10 mouse cellular contexts compared by ENCODE assay signal in genomic region chr15:32568181-32568857, GRCm38 (mm10).
A peak's percentile ranks its signal among the peaks of the same experiment; 100 is the strongest.
DNase-seq lines count a peak whose midpoint lies in the region; ATAC-seq and TF ChIP-seq lines count a peak whose summit lies in the region.
"Had no signal": no experiment of that assay in that cellular context is flagged by ENCODE, and none has a peak within 500 bp of the region (broad histone marks: within the 10 kb centered on the region; RNA-seq: fewer than 3 reads in every experiment).

No protein-coding gene starts in this region.

- 0 out of 2 replicates have a peak overlapping the region, but pooled peaks have one; percentile 2 for H3K4me2 ChIP-seq in forebrain, embryonic 12.5 days
- no peak overlapping the region for H3K4me2 ChIP-seq in midbrain, postnatal 0 days (ENCODE audit: low read depth, low read length, poor library complexity, severe bottlenecking)
- H3K4me2 ChIP-seq: embryonic facial prominence, embryonic 13.5 days; liver, embryonic 15.5 days had no signal

- DNase-seq in forebrain, embryonic 10.5 days (ENCODE audit: extremely low spot score, low spot score) = no peak
- DNase-seq in left cerebral cortex, adult 18-20 months (ENCODE audit: low spot score in 2 of 2) = peak; percentile 6 to 17
- DNase-seq in left cerebral cortex, postnatal 36 days (ENCODE audit: low spot score in 2 of 2) = no peak
- peak; percentile 40 for DNase-seq in cerebellum, adult 8-10 months
- peak; percentile 34 for DNase-seq in midbrain, postnatal 0 days (ENCODE audit: low spot score)
- DNase-seq in gastrocnemius, postnatal 14 days = no peak

- peak overlapping the region; percentile 59; the same call in 1 of the 2 replicates for H3K27ac ChIP-seq in forebrain, embryonic 12.5 days
- H3K27ac ChIP-seq in forebrain, embryonic 10.5 days = no peak overlapping the region
- no peak overlapping the region for H3K27ac ChIP-seq in midbrain, postnatal 0 days (ENCODE audit: low read depth, low read length)
- H3K27ac ChIP-seq: embryonic facial prominence, embryonic 13.5 days; liver, embryonic 15.5 days had no signal

- H3K27me3 ChIP-seq in forebrain, embryonic 12.5 days = peaks cover 20% of the 10 kb centered on the region
- H3K27me3 ChIP-seq in forebrain, embryonic 10.5 days (ENCODE audit: poor library complexity, severe bottlenecking) = peaks cover 74% of the 10 kb centered on the region
- no peaks in the 10 kb centered on the region for H3K27me3 ChIP-seq in midbrain, postnatal 0 days (ENCODE audit: insufficient read depth, low read length)
- H3K27me3 ChIP-seq: embryonic facial prominence, embryonic 13.5 days; liver, embryonic 15.5 days had no signal

- H3K4me3 ChIP-seq in forebrain, embryonic 12.5 days (replicated peaks) = no peak overlapping the region
- H3K4me3 ChIP-seq in forebrain, embryonic 10.5 days = no peak overlapping the region
- H3K4me3 ChIP-seq in midbrain, postnatal 0 days (ENCODE audit: low read depth, low read length) = no peak overlapping the region
- H3K4me3 ChIP-seq: embryonic facial prominence, embryonic 13.5 days; liver, embryonic 15.5 days had no signal

- no peaks in the 10 kb centered on the region for H3K36me3 ChIP-seq in forebrain, embryonic 12.5 days (replicated peaks)
- H3K36me3 ChIP-seq in forebrain, embryonic 10.5 days (replicated peaks) = no peaks in the 10 kb centered on the region
- H3K36me3 ChIP-seq in midbrain, postnatal 0 days (ENCODE audit: insufficient read depth, low read length) = no peaks in the 10 kb centered on the region
- H3K36me3 ChIP-seq: liver, embryonic 15.5 days had no signal

- peak; percentile 62 for TF ChIP-seq CTCF in midbrain, postnatal 0 days (IDR thresholded peaks at IDR 0.05)

- WGBS in forebrain, embryonic 12.5 days = 40% methylated on average over 3 of the region's 3 CpGs
- WGBS in forebrain, embryonic 10.5 days = 65% methylated on average over 3 of the region's 3 CpGs
- 87% methylated on average over 3 of the region's 3 CpGs for WGBS in midbrain, postnatal 0 days

- intact Hi-C loops in left cerebral cortex, postnatal 36 days (cut with DNase I) = loop anchor here (5.0 kb wide), 1 partner anchor 321 kb away; no protein-coding TSS in a partner anchor
- intact Hi-C loops in gastrocnemius, postnatal 14 days (cut with DNase I; ENCODE audit: low total_unique reads) = no loop called here

- peaks cover 7% of the 10 kb centered on the region for H3K4me1 ChIP-seq in forebrain, embryonic 12.5 days
- peaks cover 18% of the 10 kb centered on the region for H3K4me1 ChIP-seq in forebrain, embryonic 10.5 days
- no peaks in the 10 kb centered on the region for H3K4me1 ChIP-seq in midbrain, postnatal 0 days (ENCODE audit: insufficient read depth, low read length)
- H3K4me1 ChIP-seq: embryonic facial prominence, embryonic 13.5 days; liver, embryonic 15.5 days had no signal

- no peak overlapping the region for H3K9ac ChIP-seq in forebrain, embryonic 12.5 days
- H3K9ac ChIP-seq in midbrain, postnatal 0 days (replicated peaks; ENCODE audit: low read length, poor library complexity, severe bottlenecking) = no peak overlapping the region
- H3K9ac ChIP-seq: embryonic facial prominence, embryonic 13.5 days; liver, embryonic 15.5 days had no signal

- ATAC-seq in forebrain, embryonic 12.5 days (ENCODE audit: low FRiP score) = peak; percentile 14; the same call in 1 of the 2 replicates
- no peak for ATAC-seq in midbrain, postnatal 0 days (ENCODE audit: low FRiP score)
- no peak for ATAC-seq in monocyte, adult 5-6 weeks (replicated peaks; ENCODE audit: insufficient number of reproducible peaks, low FRiP score, low TSS enrichment, poor library complexity, severe bottlenecking)

- H3K9me3 ChIP-seq in forebrain, embryonic 12.5 days = no peaks in the 10 kb centered on the region
- no peaks in the 10 kb centered on the region for H3K9me3 ChIP-seq in forebrain, embryonic 10.5 days
- no peaks in the 10 kb centered on the region for H3K9me3 ChIP-seq in midbrain, postnatal 0 days (ENCODE audit: low read length)
- H3K9me3 ChIP-seq: embryonic facial prominence, embryonic 13.5 days; liver, embryonic 15.5 days had no signal

Comparison
In these comparisons a context has a peak if more than half of its experiments do, and no peak if none do; other contexts are left out.
1. DNase-seq: peak in left cerebral cortex, adult 18-20 months (2 of 2), cerebellum, adult 8-10 months (single experiment) and midbrain, postnatal 0 days (single experiment); none in forebrain, embryonic 10.5 days (single experiment), left cerebral cortex, postnatal 36 days (0 of 2) and gastrocnemius, postnatal 14 days (single experiment).